Mouse (Mus musculus) neural tube, embryonic 11.5 days (tissue): Measurements from ENCODE around the gene Cpne5. TPM values are rescaled to one million over a fixed set of nuclear protein-coding genes. Genes with fewer than 3 reads are reported as not detected.
"Not testable (repeated sequence)": the region's sequence is repeated elsewhere in the genome, so short reads cannot be mapped to it uniquely, and the experiment has no call there.

ENCODE experiments used
- ATAC-seq: fragments of 200-750 bp; cut with Nextera tagmentation; 2 replicates; pipeline ENCODE4 v1.8.0; 2017; ENCODE audit warnings: moderate number of reproducible peaks, mild to moderate bottlenecking, moderate TSS enrichment, moderate library complexity; ENCODE audit not compliant: insufficient read depth, low FRiP score, low TSS enrichment
- DNase-seq: peaks from one replicate; pipeline ENCODE4 v3.0.0-alpha.2; 2015; ENCODE audit warnings: low spot score
- H3K27ac ChIP-seq: fragments of 300-500 bp; sonication (generic); 2 replicates; pipeline ENCODE4 v1.5.1; 2014; ENCODE audit warnings: low read depth, mild to moderate bottlenecking, low read length
- H3K27me3 ChIP-seq: fragments of 300-500 bp; sonication (generic); 2 replicates; pipeline ENCODE4 v1.6.1; 2014; ENCODE audit warnings: mild to moderate bottlenecking, low read length, mixed read lengths; ENCODE audit not compliant: control insufficient read depth, insufficient read depth
- H3K36me3 ChIP-seq: fragments of 300-500 bp; sonication (generic); 2 replicates; pipeline ENCODE4 v1.6.1; 2014; ENCODE audit warnings: mild to moderate bottlenecking, low read length, moderate library complexity, mixed read lengths; ENCODE audit not compliant: control insufficient read depth, insufficient read depth
- H3K4me1 ChIP-seq: fragments of 300-500 bp; sonication (generic); 2 replicates; pipeline ENCODE4 v1.6.1; 2014; ENCODE audit warnings: low read length, mixed read lengths; ENCODE audit not compliant: control insufficient read depth, insufficient read depth
- H3K4me2 ChIP-seq: fragments of 300-500 bp; sonication (generic); 2 replicates; pipeline ENCODE4 v1.6.1; 2014; ENCODE audit warnings: low read depth, mild to moderate bottlenecking, moderate library complexity
- H3K4me3 ChIP-seq: fragments of 300-500 bp; sonication (generic); 2 replicates; pipeline ENCODE4 v1.5.1; 2014; ENCODE audit warnings: low read depth, low read length
- H3K9ac ChIP-seq: fragments of 300-500 bp; sonication (generic); 2 replicates; pipeline ENCODE4 v1.6.1; 2014; ENCODE audit warnings: mild to moderate bottlenecking, low read length
- H3K9me3 ChIP-seq: fragments of 300-500 bp; sonication (generic); 2 replicates; pipeline ENCODE4 v1.6.1; 2016; ENCODE audit warnings: low read length; ENCODE audit not compliant: control insufficient read depth
- WGBS: fragments of 180-500 bp; shearing (Covaris S2); extraction: QIAGEN DNeasy Blood & Tissue Kit; methylation state at CpG from one replicate; pipeline ENCODE4 v1.1.7; 2014; 5-methylcytosine and 5-hydroxymethylcytosine counted together
- polyA plus RNA-seq: library from polyadenylated mRNA; unstranded; fragments of >200 nt; fragmentation: Nextera tagmentation; extraction: Ambion mirVana; gene quantifications from 2 replicates; pipeline ENCODE4 v1.2.1, GENCODE M21; 2014

The Cpne5 gene
- polyA plus RNA-seq, 1 experiment from 2014 or later, result 3.3 TPM

- H3K4me2 ChIP-seq, result peak within 1 kb of the TSS; percentile 39
- no peaks in the 10 kb centered on the region for H3K9me3 ChIP-seq
- no peaks in the 10 kb centered on the region for H3K27me3 ChIP-seq
- H3K4me1 ChIP-seq, result peaks cover 9% of the 10 kb centered on the region
- WGBS, result under 1% methylated on average over 58 of the region's 63 CpGs
- peak within 1 kb of the TSS; percentile 74 for H3K9ac ChIP-seq
- H3K36me3 ChIP-seq, result no peaks in the 10 kb centered on the region
- peak; percentile 98 for DNase-seq
- peak within 1 kb of the TSS; percentile 61 for H3K4me3 ChIP-seq
- ATAC-seq, result peak; percentile 93
- H3K27ac ChIP-seq, result peak within 1 kb of the TSS; percentile 51; the same call in 1 of the 2 replicates
Observed at GRCm38 (mm10) chr17:29268682-29269348, 30.8 kb upstream of the Cpne5 start, which contains the start of gene BC004004. TSS of gene BC004004 (plus strand) at chr17:29268788.

GRCm38 (mm10) chr17:29267931-29268681 is 30.1 kb upstream of the Cpne5 start:
- no peak overlapping the region; the same call in 1 of the 2 replicates for H3K4me3 ChIP-seq
- peak overlapping the region; percentile 10 for H3K4me2 ChIP-seq
- 63% methylated on average over 6 of the region's 6 CpGs for WGBS
- H3K9me3 ChIP-seq, result no peaks in the 10 kb centered on the region
- ATAC-seq (peak; percentile 35; the same call in 1 of the 2 replicates), DNase-seq (no peak)
- peak overlapping the region; percentile 44 for H3K9ac ChIP-seq
- no peaks in the 10 kb centered on the region for H3K27me3 ChIP-seq
- H3K36me3 ChIP-seq, result no peaks in the 10 kb centered on the region
- 0 out of 2 replicates have a peak overlapping the region, but pooled peaks have one; percentile 29 for H3K27ac ChIP-seq
- H3K4me1 ChIP-seq, result peaks cover 11% of the 10 kb centered on the region

- H3K9me3 ChIP-seq, H3K9ac ChIP-seq, DNase-seq, H3K4me3 ChIP-seq, H3K36me3 ChIP-seq, ATAC-seq, H3K27me3 ChIP-seq, H3K27ac ChIP-seq, H3K4me2 ChIP-seq: not testable (repeated sequence)
- 78% methylated on average over 2 of the region's 2 CpGs for WGBS
- peaks cover 16% of the 10 kb centered on the region for H3K4me1 ChIP-seq
Observed at GRCm38 (mm10) chr17:29267040-29267439, 29.1 kb upstream of the Cpne5 start.

GRCm38 (mm10) chr17:29264760-29265159 is 26.8 kb upstream of the Cpne5 start:
- DNase-seq (no peak), ATAC-seq (no peak)
- H3K27me3 ChIP-seq, result no peaks in the 10 kb centered on the region
- peak overlapping the region; percentile 94; the same call in 1 of the 2 replicates for H3K27ac ChIP-seq
- peak overlapping the region; percentile 69 for H3K4me2 ChIP-seq
- H3K4me3 ChIP-seq, result no peak overlapping the region; the same call in 1 of the 2 replicates
- H3K36me3 ChIP-seq, result 0 out of 2 replicates have a peak, but pooled peaks cover 3% of the 10 kb centered on the region
- H3K9ac ChIP-seq, result peak overlapping the region; percentile 78
- 90% methylated on average over 5 of the region's 5 CpGs for WGBS
- H3K4me1 ChIP-seq, result peaks cover 14% of the 10 kb centered on the region
- H3K9me3 ChIP-seq, result no peaks in the 10 kb centered on the region

GRCm38 (mm10) chr17:29263840-29264633 is 26.1 kb upstream of the Cpne5 start, which contains the start of gene Ppil1:
TSS of gene Ppil1 (minus strand) at chr17:29264186.
- peak; percentile 51 for ATAC-seq
- Histone ChIP-seq H3K36me3 (0 out of 2 replicates have a peak, but pooled peaks cover 3% of the 10 kb centered on the region), H3K4me3 (peak within 1 kb of the TSS; percentile 90), H3K27me3 (no peaks in the 10 kb centered on the region), H3K9me3 (no peaks in the 10 kb centered on the region), H3K4me1 (peaks cover 13% of the 10 kb centered on the region), H3K4me2 (peak within 1 kb of the TSS; percentile 69), H3K27ac (peak within 1 kb of the TSS; percentile 94), H3K9ac (peak within 1 kb of the TSS; percentile 78)
- 7% methylated on average over 38 of the region's 38 CpGs for WGBS
- peak; percentile 88 for DNase-seq

- Histone ChIP-seq H3K27me3 (no peaks in the 10 kb centered on the region), H3K4me3 (peak overlapping the region; percentile 90), H3K9me3 (no peaks in the 10 kb centered on the region), H3K4me1 (peaks cover 13% of the 10 kb centered on the region), H3K27ac (peak overlapping the region; percentile 94), H3K36me3 (peaks cover 5% of the 10 kb centered on the region; the same call in 1 of the 2 replicates), H3K9ac (peak overlapping the region; percentile 78), H3K4me2 (peak overlapping the region; percentile 69)
- WGBS, result 1% methylated on average over 14 of the region's 14 CpGs
- ATAC-seq, result no peak
- no peak for DNase-seq
Observed at GRCm38 (mm10) chr17:29263417-29263816, 25.4 kb upstream of the Cpne5 start.

- Histone ChIP-seq H3K27me3 (no peaks in the 10 kb centered on the region), H3K36me3 (peaks cover 7% of the 10 kb centered on the region; the same call in 1 of the 2 replicates), H3K9me3 (no peaks in the 10 kb centered on the region), H3K9ac (no peak overlapping the region), H3K4me2 (no peak overlapping the region; the same call in 1 of the 2 replicates), H3K27ac (no peak overlapping the region), H3K4me3 (no peak overlapping the region), H3K4me1 (peaks cover 13% of the 10 kb centered on the region)
- ATAC-seq (no peak), DNase-seq (no peak)
- 69% methylated on average over 2 of the region's 2 CpGs for WGBS
Observed at GRCm38 (mm10) chr17:29262259-29262649, 24.3 kb upstream of the Cpne5 start.

- Histone ChIP-seq H3K9me3 (no peaks in the 10 kb centered on the region), H3K27ac (no peak overlapping the region), H3K4me1 (peaks cover 13% of the 10 kb centered on the region), H3K4me2 (no peak overlapping the region), H3K36me3 (peaks cover 12% of the 10 kb centered on the region), H3K27me3 (no peaks in the 10 kb centered on the region), H3K4me3 (no peak overlapping the region), H3K9ac (no peak overlapping the region)
- DNase-seq (no peak), ATAC-seq (no peak)
- 93% methylated on average over 22 of the region's 22 CpGs for WGBS
Observed at GRCm38 (mm10) chr17:29261603-29262258, 23.8 kb upstream of the Cpne5 start.
